Mouse (Mus musculus) T-cell, adult 2 months (primary cell): ENCODE data around the gene Hpgds.

Experiments used
- DNase-seq: peaks from one replicate; pipeline ENCODE4 v3.0.0; 2022; ENCODE audit warnings: low spot score

Gene Hpgds

GRCm38 (mm10) chr6:65144621-65145205 lies at the start of gene Hpgds:
Gene Hpgds (minus strand): TSS chr6:65144908.
- peak; percentile 91 for DNase-seq

DNA sequence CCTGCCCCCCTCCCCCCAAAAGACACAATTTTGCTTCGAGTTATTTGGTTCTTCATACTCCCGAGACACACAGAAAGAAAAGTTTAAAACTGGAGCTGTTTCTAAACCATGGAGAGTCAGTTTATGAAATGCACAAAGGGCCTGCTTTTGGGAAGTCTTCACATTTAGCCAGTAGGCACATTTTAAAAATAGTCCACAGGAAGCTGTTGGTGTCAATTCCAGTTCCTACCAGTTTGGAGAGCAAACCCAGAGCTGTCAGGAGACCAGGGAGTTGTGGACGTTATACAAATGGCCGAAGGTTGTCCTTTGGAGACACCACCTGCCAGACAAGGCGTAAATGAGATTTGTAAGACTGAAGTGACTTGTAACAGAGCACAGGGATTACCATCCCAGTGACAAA lies 20.3 kb upstream of the Hpgds start:
- DNase-seq, result no peak

DNA sequence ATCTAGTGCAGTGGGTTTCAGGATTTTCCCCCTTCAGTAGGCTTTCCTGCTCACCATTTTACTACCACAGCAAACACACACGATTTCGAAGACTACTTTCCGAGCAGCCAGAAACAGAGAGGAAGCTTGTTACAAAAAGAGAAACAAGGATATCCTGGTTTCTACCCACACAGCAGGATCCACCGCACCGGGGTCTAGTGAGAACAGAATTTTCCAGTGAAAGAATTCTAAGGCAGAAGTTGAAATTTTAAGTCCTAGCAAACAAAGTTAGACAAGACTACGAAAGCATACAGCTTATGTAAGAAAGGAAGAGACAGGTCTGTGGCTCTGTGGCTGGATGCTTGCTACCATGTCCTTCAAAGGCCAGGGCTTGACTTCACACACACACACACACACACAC lies 19.4 kb upstream of the Hpgds start:
- no peak for DNase-seq

DNA sequence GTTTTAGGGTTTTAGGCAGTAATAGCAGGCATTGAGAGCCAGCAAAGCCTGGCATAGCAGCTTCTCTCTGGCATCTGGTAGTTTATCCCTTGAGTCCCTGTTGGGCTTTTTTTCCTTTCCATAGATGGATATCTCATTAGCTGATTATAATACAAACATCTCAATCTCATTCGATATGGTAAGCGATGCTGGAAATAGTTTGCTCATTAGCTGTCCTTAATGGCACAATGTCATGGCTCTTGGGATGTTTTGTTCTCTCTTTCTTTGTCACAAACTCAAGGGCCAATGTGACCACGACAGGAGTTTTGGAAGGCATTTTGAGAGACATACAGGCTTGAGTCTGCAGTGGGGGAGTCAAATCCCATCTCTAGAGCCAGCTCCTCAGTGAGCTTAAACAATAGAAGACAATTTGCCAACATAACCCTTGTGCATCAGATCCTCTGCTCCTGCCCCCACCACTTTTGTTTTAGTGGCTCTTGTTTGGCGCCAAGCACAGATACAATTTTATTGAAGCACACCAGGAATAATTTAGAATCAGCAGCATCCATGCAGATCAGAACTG lies 14.8 kb upstream of the Hpgds start:
- DNase-seq, result no peak

GRCm38 (mm10) chr6:65157042-65157441 lies 12.3 kb upstream of the Hpgds start:
- no peak for DNase-seq

GRCm38 (mm10) chr6:65153570-65153969 lies 8.9 kb upstream of the Hpgds start:
- DNase-seq, result no peak

DNA sequence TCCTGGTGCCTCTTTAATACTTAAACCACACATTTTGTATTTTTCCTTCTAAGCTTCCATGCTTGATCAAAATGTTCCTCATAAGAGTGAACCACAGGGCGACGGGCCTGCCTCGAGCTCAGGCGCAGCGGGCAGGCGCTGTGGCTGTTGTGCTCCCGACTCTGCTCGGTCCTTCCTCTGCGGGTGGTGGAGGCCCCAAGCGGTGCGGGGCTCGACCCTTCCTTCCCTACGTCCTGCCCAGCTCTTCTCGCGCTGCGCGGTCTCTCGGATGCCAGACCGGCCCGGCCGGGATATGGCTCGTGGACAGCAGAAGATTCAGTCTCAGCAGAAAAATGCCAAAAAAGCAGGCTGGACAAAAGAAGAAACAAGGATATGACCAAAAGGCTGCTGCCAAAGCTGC lies 6.0 kb upstream of the Hpgds start:
- no peak for DNase-seq

DNA sequence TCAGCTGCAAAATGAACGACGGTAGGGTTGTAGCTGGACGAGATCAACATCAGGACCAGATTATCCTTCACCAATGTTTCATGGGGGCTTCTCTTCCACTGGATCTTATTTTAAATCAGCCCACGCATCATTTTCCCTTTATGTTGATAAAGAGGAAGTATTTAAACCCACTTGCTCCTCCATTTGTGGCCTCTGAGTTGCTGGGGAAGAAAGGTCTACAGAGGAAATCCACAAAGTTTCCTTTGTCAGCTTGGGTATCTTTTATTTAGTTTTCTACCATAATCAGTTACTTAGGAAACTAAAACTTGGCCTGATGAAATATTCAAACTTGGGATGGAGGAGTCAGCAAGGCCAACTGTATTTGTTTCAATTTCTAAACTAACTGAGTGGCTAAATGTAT lies 1.7 kb upstream of the Hpgds start:
- DNase-seq, result no peak

- DNase-seq, result no peak
These were observed 2.4 kb downstream of the Hpgds start for GRCm38 (mm10) chr6:65142316-65142715.

GRCm38 (mm10) chr6:65140750-65141243 lies 3.9 kb downstream of the Hpgds start:
- peak; percentile 52 for DNase-seq

- DNase-seq, result peak; percentile 26
These were observed 4.5 kb downstream of the Hpgds start for GRCm38 (mm10) chr6:65140082-65140749.

- DNase-seq, result no peak
These were observed 6.5 kb downstream of the Hpgds start for GRCm38 (mm10) chr6:65138243-65138642.

GRCm38 (mm10) chr6:65137802-65138201 lies 6.9 kb downstream of the Hpgds start:
- DNase-seq, result no peak

DNA sequence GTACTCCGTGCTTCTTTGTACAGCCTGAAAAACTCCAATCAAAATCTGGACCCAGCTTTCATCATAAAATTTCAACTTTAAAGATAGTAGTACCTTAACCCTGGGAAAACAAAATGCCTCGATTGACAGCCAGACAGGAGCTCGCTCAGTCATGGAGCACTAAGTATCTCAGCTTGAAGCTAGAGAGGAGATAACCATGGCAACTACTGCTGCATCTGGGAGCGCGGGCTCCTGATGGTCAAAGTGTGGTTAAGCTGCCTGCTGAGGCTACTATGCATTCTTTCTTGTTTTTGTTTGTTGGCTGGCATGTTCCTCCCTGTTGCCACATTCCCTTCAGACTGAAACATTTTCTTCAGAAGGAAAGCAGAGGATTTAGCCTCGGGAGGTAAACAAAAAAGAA lies 12.3 kb downstream of the Hpgds start:
- DNase-seq, result no peak

DNA sequence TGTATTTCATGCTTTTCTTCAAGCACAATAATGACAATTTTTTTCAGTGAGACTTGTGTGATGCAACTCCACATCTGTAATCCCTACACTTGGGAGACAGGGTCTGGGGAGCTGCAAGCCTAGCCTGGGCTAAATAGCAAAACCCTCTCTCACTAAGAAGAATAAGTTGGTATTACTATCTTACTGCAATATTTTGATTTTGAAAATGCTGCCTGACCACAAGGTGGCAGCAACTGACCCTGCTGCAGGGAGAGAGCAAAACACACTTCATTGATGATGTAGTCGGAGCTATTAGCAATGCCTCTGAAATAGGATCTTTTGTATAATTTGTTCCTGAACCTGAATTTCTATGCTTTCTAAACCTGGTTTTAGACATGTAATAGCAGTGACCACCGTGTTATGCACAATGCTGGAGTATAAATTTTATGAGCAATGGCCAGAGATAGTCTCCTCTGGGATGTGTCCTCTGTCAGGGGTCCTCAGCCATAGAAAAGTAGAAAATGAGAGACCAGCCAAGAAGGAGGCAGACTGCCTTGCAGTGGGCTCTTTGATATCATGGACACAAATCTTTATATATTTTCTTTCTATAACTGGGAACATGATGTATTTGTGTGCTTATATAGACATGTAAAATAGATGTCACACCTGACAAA lies 18.5 kb downstream of the Hpgds start:
- peak; percentile 58 for DNase-seq

DNA sequence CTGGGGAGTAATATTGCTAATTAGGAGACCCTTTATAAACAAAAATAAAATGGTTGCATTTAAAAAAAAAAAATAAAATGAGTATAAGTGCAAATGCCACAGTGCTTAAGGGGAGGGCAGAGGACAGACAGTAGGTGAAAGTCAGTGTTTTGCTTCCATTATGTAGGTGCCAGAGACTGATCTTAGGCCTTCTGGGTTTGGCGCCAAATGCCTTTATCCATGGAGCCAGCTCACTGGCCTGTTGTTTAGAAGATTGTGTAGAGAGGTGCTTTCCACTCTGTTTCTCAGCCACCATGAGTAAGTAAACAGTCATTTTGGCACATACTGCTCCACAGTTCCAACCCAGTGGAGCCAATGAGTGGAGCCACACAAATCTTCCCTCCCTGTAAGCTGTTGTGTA lies 27.2 kb downstream of the Hpgds start:
- no peak for DNase-seq

- no peak for DNase-seq
These were observed 29.8 kb downstream of the Hpgds start for GRCm38 (mm10) chr6:65114902-65115301.

DNA sequence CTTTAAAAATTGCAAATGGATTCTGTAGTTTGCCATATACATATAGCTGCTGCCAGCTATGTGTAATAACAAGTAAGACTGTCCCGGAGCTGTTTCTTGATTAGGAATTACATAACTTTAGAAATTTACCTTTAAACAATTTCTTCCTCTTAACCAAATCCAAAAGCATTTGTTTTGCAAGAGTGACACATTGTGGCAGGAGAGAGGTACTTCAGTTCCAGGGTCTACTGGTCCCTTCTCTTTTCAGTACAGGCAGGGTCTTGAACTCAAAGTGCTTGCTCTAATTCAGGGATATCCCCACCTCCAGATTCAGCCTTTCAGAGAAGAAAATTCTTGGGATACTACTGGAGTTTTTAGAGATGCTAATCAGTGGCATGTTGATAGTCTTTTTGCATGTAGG lies 65.6 kb downstream of the Hpgds start:
- no peak for DNase-seq

GRCm38 (mm10) chr6:65075201-65075600 lies 69.5 kb downstream of the Hpgds start:
- DNase-seq, result no peak
